8 mouse cellular contexts compared by ENCODE assay signal in the genomic region with DNA sequence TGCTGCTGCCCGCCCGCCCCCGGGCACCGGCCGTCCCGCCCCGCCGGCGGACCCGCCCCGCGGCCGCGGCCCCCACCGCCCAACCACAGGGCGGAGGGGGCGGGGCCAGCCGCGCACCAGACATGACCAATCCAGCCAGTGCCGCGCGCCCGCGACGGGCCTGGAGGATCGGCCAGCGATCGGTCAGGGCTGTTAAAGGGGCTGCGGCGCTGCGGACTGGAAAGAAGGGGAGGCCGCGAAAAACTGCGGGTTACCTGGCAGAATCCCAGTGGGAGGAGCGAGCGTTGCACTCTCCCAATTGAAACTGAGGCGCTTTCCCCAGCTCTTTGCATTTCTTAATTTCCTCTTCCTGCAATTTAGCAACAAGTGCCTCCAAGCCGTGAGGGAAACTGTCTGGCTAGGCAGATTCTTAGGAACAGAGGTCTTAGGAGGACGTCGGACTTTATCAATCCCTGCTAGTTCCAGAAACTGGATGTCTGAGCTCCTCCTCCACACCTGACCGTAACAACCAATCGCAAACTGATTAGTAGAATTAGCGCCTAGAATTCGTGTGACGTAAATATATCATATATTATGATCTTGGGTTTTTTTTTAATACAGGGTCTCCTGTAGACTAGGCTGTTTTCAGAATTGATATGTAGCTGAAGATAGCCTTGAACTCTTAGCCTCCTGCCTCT. TPM values are rescaled to one million over a fixed set of nuclear protein-coding genes. Genes with fewer than 3 reads are reported as not detected.
DNase-seq lines count a peak whose midpoint lies in the region; ATAC-seq and TF ChIP-seq lines count a peak whose summit lies in the region.

A gene (minus strand): TSS at position 463 of the 677 bp plus-strand sequence.

- peak; percentile 95 for DNase-seq in ES-CJ7 (ENCODE audit: low read depth, low spot score)
- DNase-seq in cerebellum, adult 11 months: peak; percentile 97
- peak; percentile 96 for DNase-seq in heart, postnatal 25 days (ENCODE audit: low spot score)
- DNase-seq in layer of hippocampus, adult 18-20 months (ENCODE audit: low spot score in 2 of 2): peak; percentile 97 to 98
- DNase-seq in lung, adult 2 months: peak; percentile 93
- peak; percentile 92 for DNase-seq in thymus, adult 2 months

- peak; percentile 98 for ATAC-seq in forebrain, embryonic 15.5 days (replicated peaks)
- peak; percentile 79 for ATAC-seq in neutrophil, adult 5-6 weeks (ENCODE audit: extremely low read depth, insufficient number of reproducible peaks, low FRiP score, poor library complexity, severe bottlenecking)

- intact Hi-C loops in heart, postnatal 25 days (cut with DNase I): loop anchor here (5.0 to 10.0 kb wide), 3 partner anchors 111 to 338 kb away; a partner anchor contains a TSS

- WGBS in forebrain, embryonic 15.5 days: under 1% methylated on average over 33 of the region's 45 CpGs
- under 1% methylated on average over 45 of the region's 45 CpGs for WGBS in lung, adult 2 months
- WGBS in thymus, adult 2 months: under 1% methylated on average over 42 of the region's 45 CpGs

- H3K9ac ChIP-seq in forebrain, embryonic 15.5 days (replicated peaks): peak within 1 kb of the TSS; percentile 80

- H3K4me3 ChIP-seq in forebrain, embryonic 15.5 days: peak within 1 kb of the TSS; percentile 65
- H3K4me3 ChIP-seq in lung, adult 2 months (replicated peaks; ENCODE audit: extremely low read depth, low read depth, low read length): peak within 1 kb of the TSS; percentile 94
- peak within 1 kb of the TSS; percentile 85 for H3K4me3 ChIP-seq in thymus, adult 2 months (ENCODE audit: control insufficient read depth, insufficient read depth, low read length)

- H3K27me3 ChIP-seq in forebrain, embryonic 15.5 days: peaks cover 5% of the 10 kb centered on the region; the same call in 1 of the 2 replicates
- H3K27me3 ChIP-seq in thymus, adult 2 months (ENCODE audit: control insufficient read depth, insufficient read depth, low read length): no peaks in the 10 kb centered on the region

- TF ChIP-seq CTCF in lung, adult 2 months (IDR thresholded peaks at IDR 0.05; ENCODE audit: insufficient read depth, low read length): no peak
- 0 out of 2 replicates have a peak, but pooled peaks have one; percentile 29 for TF ChIP-seq CTCF in thymus, adult 2 months (IDR thresholded peaks at IDR 0.05; ENCODE audit: borderline replicate concordance, control insufficient read depth, extremely low read depth, insufficient read depth, low read length, poor library complexity)

- H3K4me2 ChIP-seq in forebrain, embryonic 15.5 days (replicated peaks): peak within 1 kb of the TSS; percentile 79

- H3K4me1 ChIP-seq in forebrain, embryonic 15.5 days: peaks cover 15% of the 10 kb centered on the region
- peaks cover 7% of the 10 kb centered on the region for H3K4me1 ChIP-seq in lung, adult 2 months (ENCODE audit: control insufficient read depth, insufficient read depth, low read length)
- H3K4me1 ChIP-seq in thymus, adult 2 months (replicated peaks; ENCODE audit: control insufficient read depth, insufficient read depth, low read length): peaks cover 17% of the 10 kb centered on the region

- H3K36me3 ChIP-seq in forebrain, embryonic 15.5 days: no peaks in the 10 kb centered on the region
- no peaks in the 10 kb centered on the region for H3K36me3 ChIP-seq in thymus, adult 2 months (ENCODE audit: control insufficient read depth, insufficient read depth, low read length)

- TF ChIP-seq POLR2A in lung, adult 2 months (IDR thresholded peaks at IDR 0.05; ENCODE audit: borderline replicate concordance, extremely low read depth, low read depth, low read length): no peak
- TF ChIP-seq POLR2A in thymus, adult 2 months (IDR thresholded peaks at IDR 0.05; ENCODE audit: control insufficient read depth, extremely low read depth, insufficient read depth, low read length, poor library complexity): no peak

- H3K27ac ChIP-seq in forebrain, embryonic 15.5 days (replicated peaks): peak within 1 kb of the TSS; percentile 70
- peak within 1 kb of the TSS; percentile 5 for H3K27ac ChIP-seq in thymus, adult 2 months (ENCODE audit: control insufficient read depth, insufficient read depth, low read length)

- no peaks in the 10 kb centered on the region for H3K9me3 ChIP-seq in forebrain, embryonic 15.5 days

RNA-seq across cellular contexts. Expression of the gene that starts here (rescaled TPM):
- 14.0 and 15.2 TPM in 2 replicates for polyA plus RNA-seq in forebrain, embryonic 15.5 days (2015; fragmentation: Nextera tagmentation; extraction: Ambion mirVana)
- 10 to 100 TPM; 45.5 to 46.7 TPM for total RNA-seq in heart, postnatal 25 days (2021)
- 100 to 1,000 TPM; 146 to 158 TPM for total RNA-seq in layer of hippocampus, adult 18-20 months (2021)
- polyA plus RNA-seq in lung, adult 2 months (2012; rRNA removed): 12.6 and 15.1 TPM in 2 replicates
- total RNA-seq in neutrophil, adult 5-6 weeks (2017): 13.5 and 15.9 TPM in 2 replicates
- 13.2 and 13.7 TPM in 2 replicates for polyA plus RNA-seq in thymus, adult 2 months (2012; rRNA removed)

Comparison
In these comparisons a context has a peak if more than half of its experiments do, and no peak if none do; other contexts are left out.
1. Peak in every context shown above with its lines: DNase-seq, ATAC-seq, H3K4me3 ChIP-seq and H3K27ac ChIP-seq.